Comparison of ENCODE assay signal across 14 mouse cellular contexts in genomic region chr9:69435662-69436061, GRCm38 (mm10).
"Had no signal": no experiment of that assay in that cellular context is flagged by ENCODE, and none has a peak within 500 bp of the region (broad histone marks: within the 10 kb centered on the region; RNA-seq: fewer than 3 reads in every experiment).

No protein-coding gene starts in this region.

- H3K4me3 ChIP-seq: layer of hippocampus, adult 2 months; limb, embryonic 12.5 days; midbrain, embryonic 10.5 days; myocyte; neural tube, embryonic 15.5 days had no signal

- H3K9me3 ChIP-seq: limb, embryonic 12.5 days; midbrain, embryonic 10.5 days; neural tube, embryonic 15.5 days had no signal

- H3K27ac ChIP-seq: hindbrain, postnatal 0 days; layer of hippocampus, adult 2 months; limb, embryonic 12.5 days; midbrain, embryonic 10.5 days; neural tube, embryonic 15.5 days had no signal

- ATAC-seq: hindbrain, postnatal 0 days; lung, postnatal 0 days had no signal

- H3K27me3 ChIP-seq: limb, embryonic 12.5 days; neural tube, embryonic 15.5 days had no signal

- H3K4me2 ChIP-seq: limb, embryonic 12.5 days; neural tube, embryonic 15.5 days had no signal

- H3K9ac ChIP-seq: limb, embryonic 12.5 days; neural tube, embryonic 15.5 days had no signal

- DNase-seq: kidney, adult 8-10 months; lung, adult 2 months; lung, postnatal 36 days; midbrain, embryonic 14.5 days; spleen, adult 18-20 months; thymus, adult 18-20 months; thymus, postnatal 14 days had no signal

- H3K36me3 ChIP-seq: neural tube, embryonic 15.5 days had no signal
